Mouse (Mus musculus) granulocyte monocyte progenitor cell, adult 5-6 weeks (primary cell): ENCODE measurements at regions not wholly inside any gene's neighbourhood (a gene's known extent, or its start where the extent isn't known, plus 50 kb on each side); places are given as distances from the start of the nearest gene placed in this dataset.

ENCODE experiments used
- ATAC-seq: replicated peaks from 2 replicates; pipeline ENCODE4 v1.8.0; 2016; ENCODE audit warnings: mild to moderate bottlenecking, moderate TSS enrichment, inconsistent platforms; ENCODE audit not compliant: poor library complexity, severe bottlenecking

- ATAC-seq = no peak
These were observed 86.6 kb upstream of the Lcorl start for GRCm38 (mm10) chr5:45943970-45944369.

GRCm38 (mm10) chr5:45932970-45933369 is 75.6 kb upstream of the Lcorl start:
- no peak for ATAC-seq

- ATAC-seq = no peak
These were observed 73.8 kb upstream of the Lcorl start for GRCm38 (mm10) chr5:45931252-45931651.

- ATAC-seq = peak; percentile 63
These were observed 68.5 kb upstream of the Lcorl start for GRCm38 (mm10) chr5:45925879-45926410.

GRCm38 (mm10) chr5:45923907-45924594 is 66.6 kb upstream of the Lcorl start:
- ATAC-seq = no peak
